Mouse (Mus musculus) heart, embryonic 12.5 days (tissue): ENCODE data around the gene Src. TPM values are rescaled to one million over a fixed set of nuclear protein-coding genes. Genes with fewer than 3 reads are reported as not detected.

Experiments
- ATAC-seq: fragments of 200-750 bp; cut with Nextera tagmentation; 2 replicates; pipeline ENCODE4 v1.8.0; 2017; ENCODE audit warnings: moderate TSS enrichment, moderate library complexity; ENCODE audit not compliant: insufficient number of reproducible peaks, low FRiP score
- H3K27ac ChIP-seq: fragments of 300-500 bp; sonication (generic); 2 replicates; pipeline ENCODE4 v1.5.1; 2016; ENCODE audit warnings: mild to moderate bottlenecking, moderate library complexity; ENCODE audit not compliant: poor library complexity, severe bottlenecking
- H3K27me3 ChIP-seq: fragments of 300-500 bp; sonication (generic); replicated peaks from 2 replicates; pipeline ENCODE4 v1.6.1; 2016; ENCODE audit warnings: mild to moderate bottlenecking, moderate library complexity
- H3K36me3 ChIP-seq: fragments of 300-500 bp; sonication (generic); 2 replicates; pipeline ENCODE4 v1.6.1; 2016; ENCODE audit warnings: mild to moderate bottlenecking, moderate library complexity
- H3K4me1 ChIP-seq: fragments of 300-500 bp; sonication (generic); replicated peaks from 2 replicates; pipeline ENCODE4 v1.6.1; 2016; ENCODE audit warnings: mild to moderate bottlenecking
- H3K4me2 ChIP-seq: fragments of 300-500 bp; sonication (generic); 2 replicates; pipeline ENCODE4 v1.6.1; 2016; ENCODE audit warnings: mild to moderate bottlenecking, moderate library complexity
- H3K4me3 ChIP-seq: fragments of 300-500 bp; sonication (generic); 2 replicates; pipeline ENCODE4 v1.5.1; 2016; ENCODE audit warnings: mild to moderate bottlenecking
- H3K9ac ChIP-seq: fragments of 300-500 bp; sonication (generic); 2 replicates; pipeline ENCODE4 v1.6.1; 2016; ENCODE audit warnings: mild to moderate bottlenecking, moderate library complexity
- H3K9me3 ChIP-seq: fragments of 300-500 bp; sonication (generic); replicated peaks from 2 replicates; pipeline ENCODE4 v1.6.1; 2016; ENCODE audit warnings: mild to moderate bottlenecking, moderate library complexity
- WGBS: fragments of 180-500 bp; shearing (Covaris S2); methylation state at CpG from one replicate; pipeline ENCODE4 v1.1.7; 2016; 5-methylcytosine and 5-hydroxymethylcytosine counted together
- polyA plus RNA-seq: library from polyadenylated mRNA; unstranded; fragments of >200 nt; fragmentation: Nextera tagmentation; extraction: Ambion mirVana; gene quantifications from 2 replicates; pipeline ENCODE4 v1.2.1, GENCODE M21; 2016

The Src gene
- polyA plus RNA-seq, 1 experiment from 2014 or later = 10.9 TPM

DNA sequence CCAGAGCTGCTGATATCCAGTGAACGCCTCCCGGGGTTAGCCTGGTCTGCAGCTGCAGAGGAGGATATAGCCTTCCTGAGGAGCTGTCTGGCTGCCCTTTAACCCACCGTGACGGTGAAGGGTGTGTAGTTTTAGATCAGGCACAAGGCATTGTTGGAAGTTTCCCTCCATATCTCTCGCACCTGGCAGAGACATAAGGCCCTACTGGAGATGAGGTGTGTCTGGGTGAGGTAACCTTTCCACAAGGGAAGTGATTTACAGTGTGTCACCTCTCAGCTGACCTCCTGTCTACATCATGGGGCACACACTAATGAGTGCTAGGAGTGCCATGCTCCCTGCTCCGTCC lies 7.4 kb downstream of the Src start:
- no peak overlapping the region for H3K4me3 ChIP-seq
- H3K36me3 ChIP-seq = no peaks in the 10 kb centered on the region
- peaks cover 70% of the 10 kb centered on the region for H3K4me1 ChIP-seq
- no peak overlapping the region for H3K27ac ChIP-seq
- H3K4me2 ChIP-seq = 0 out of 2 replicates have a peak overlapping the region, but pooled peaks have one; percentile 75
- ATAC-seq = no peak
- no peaks in the 10 kb centered on the region for H3K27me3 ChIP-seq
- WGBS = 74% methylated on average over 6 of the region's 6 CpGs
- no peaks in the 10 kb centered on the region for H3K9me3 ChIP-seq
- no peak overlapping the region for H3K9ac ChIP-seq

- H3K4me1 ChIP-seq = peaks cover 75% of the 10 kb centered on the region
- 69% methylated on average over 6 of the region's 6 CpGs for WGBS
Measured at GRCm38 (mm10) chr2:157426171-157426570, 7.9 kb downstream of the Src start.

DNA sequence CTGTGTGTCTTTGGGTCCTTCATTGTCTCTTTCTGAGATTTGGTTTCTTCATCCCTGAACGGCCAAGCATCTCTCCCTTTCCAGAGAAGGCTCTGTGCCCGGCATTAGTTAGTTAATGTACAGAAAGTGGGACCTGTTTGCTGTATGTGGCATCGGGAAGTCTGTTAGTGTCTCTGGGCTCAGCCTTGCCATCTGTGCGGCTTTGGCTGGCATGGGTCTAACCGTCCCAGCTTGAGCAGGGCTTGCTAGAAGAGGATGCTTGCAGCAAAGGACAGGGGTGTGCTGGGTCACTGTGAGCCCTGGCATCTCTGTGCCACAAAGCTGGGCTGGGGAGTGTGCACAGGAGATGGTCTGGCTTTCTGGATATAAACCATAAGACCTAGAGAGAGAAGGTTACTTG lies 8.9 kb downstream of the Src start:
- Histone ChIP-seq H3K4me3 (no peak overlapping the region), H3K9ac (0 out of 2 replicates have a peak overlapping the region, but pooled peaks have one; percentile 25), H3K27ac (no peak overlapping the region), H3K4me2 (no peak overlapping the region), H3K9me3 (no peaks in the 10 kb centered on the region), H3K4me1 (peaks cover 83% of the 10 kb centered on the region), H3K36me3 (peaks cover 5% of the 10 kb centered on the region; the same call in 1 of the 2 replicates), H3K27me3 (no peaks in the 10 kb centered on the region)
- WGBS = 90% methylated on average over 5 of the region's 5 CpGs
- ATAC-seq = no peak

More at GRCm38 (mm10) chr2:157426171-157426570, 7.9 kb downstream of the Src start:
- Histone ChIP-seq H3K4me2 (no peak overlapping the region), H3K9me3 (no peaks in the 10 kb centered on the region), H3K4me3 (no peak overlapping the region), H3K36me3 (no peaks in the 10 kb centered on the region), H3K9ac (no peak overlapping the region), H3K27me3 (no peaks in the 10 kb centered on the region), H3K27ac (no peak overlapping the region)
- no peak for ATAC-seq

GRCm38 (mm10) chr2:157428351-157429139 lies 10.3 kb downstream of the Src start:
- H3K9me3 ChIP-seq = no peaks in the 10 kb centered on the region
- no peak overlapping the region for H3K9ac ChIP-seq
- no peak overlapping the region for H3K4me3 ChIP-seq
- no peaks in the 10 kb centered on the region for H3K27me3 ChIP-seq
- 67% methylated on average over 13 of the region's 13 CpGs for WGBS
- peaks cover 5% of the 10 kb centered on the region; the same call in 1 of the 2 replicates for H3K36me3 ChIP-seq
- peaks cover 83% of the 10 kb centered on the region for H3K4me1 ChIP-seq
- no peak for ATAC-seq
- H3K4me2 ChIP-seq = no peak overlapping the region
- no peak overlapping the region for H3K27ac ChIP-seq

DNA sequence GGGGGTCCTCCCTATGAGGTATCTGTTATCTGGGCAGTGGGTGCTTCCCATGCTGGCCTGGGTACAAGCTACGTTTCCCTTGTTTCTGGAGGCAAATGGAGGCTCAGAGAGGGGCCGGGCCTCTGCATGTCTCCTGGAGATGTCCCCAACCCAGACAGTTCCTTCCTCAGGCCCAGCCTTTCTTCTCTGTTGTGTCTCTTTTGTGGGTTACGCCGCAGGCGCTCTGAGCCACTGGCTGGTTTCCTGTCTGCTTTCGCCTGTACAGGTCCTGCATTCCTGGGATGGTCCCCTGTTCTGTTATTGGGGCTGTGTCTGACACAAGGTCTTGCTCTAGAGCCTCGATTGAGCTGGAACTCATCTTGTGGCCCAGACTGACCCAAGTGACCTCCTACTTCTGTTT lies 11.5 kb downstream of the Src start:
- Histone ChIP-seq H3K4me2 (no peak overlapping the region), H3K9ac (no peak overlapping the region), H3K9me3 (no peaks in the 10 kb centered on the region), H3K4me1 (peaks cover 91% of the 10 kb centered on the region), H3K27ac (no peak overlapping the region), H3K27me3 (no peaks in the 10 kb centered on the region), H3K36me3 (peaks cover 5% of the 10 kb centered on the region; the same call in 1 of the 2 replicates), H3K4me3 (no peak overlapping the region)
- WGBS = 77% methylated on average over 7 of the region's 7 CpGs
- ATAC-seq = no peak

DNA sequence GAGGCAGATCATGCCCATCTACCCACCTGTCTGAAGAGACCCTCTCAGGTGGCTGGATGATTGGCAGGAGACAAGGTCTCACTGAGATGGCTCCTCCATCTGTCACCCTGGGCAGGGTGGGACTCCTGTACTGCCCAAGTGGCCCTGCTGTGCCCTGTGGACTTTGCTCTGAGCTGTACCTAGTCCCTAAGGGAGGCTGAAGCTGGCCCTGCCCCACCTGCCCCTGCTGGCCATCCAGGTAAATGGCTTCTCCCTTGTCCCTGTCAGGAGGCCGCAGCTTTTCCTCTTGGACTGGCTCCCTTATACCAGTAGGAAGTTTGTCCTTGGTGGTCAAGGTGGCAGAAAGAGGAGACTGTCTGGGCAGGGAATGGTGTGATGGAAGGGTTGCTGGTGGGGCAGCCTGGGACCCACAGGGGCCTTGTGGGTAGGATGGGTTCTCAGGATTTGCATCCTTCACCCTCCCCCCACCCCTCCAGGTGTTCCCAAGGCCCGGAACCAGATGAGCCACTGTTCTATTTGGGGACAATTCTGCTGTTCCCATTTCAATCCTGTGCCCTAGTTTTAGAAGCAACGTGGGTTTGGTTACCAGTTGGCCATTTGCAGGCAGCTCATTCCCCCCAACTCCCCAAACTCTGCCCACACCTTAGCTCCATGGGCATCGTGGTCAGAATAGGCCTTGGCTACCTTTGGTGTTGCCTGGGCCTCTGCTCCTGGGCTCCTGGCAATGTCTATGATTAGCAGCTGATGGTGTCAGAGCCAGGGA lies 12.6 kb downstream of the Src start:
- H3K4me3 ChIP-seq = no peak overlapping the region
- no peak overlapping the region for H3K27ac ChIP-seq
- 70% methylated on average over 4 of the region's 4 CpGs for WGBS
- H3K4me2 ChIP-seq = no peak overlapping the region
- ATAC-seq = no peak
- peaks cover 89% of the 10 kb centered on the region for H3K4me1 ChIP-seq
- no peaks in the 10 kb centered on the region for H3K27me3 ChIP-seq
- no peaks in the 10 kb centered on the region for H3K9me3 ChIP-seq
- H3K9ac ChIP-seq = no peak overlapping the region
- H3K36me3 ChIP-seq = peaks cover 5% of the 10 kb centered on the region; the same call in 1 of the 2 replicates

DNA sequence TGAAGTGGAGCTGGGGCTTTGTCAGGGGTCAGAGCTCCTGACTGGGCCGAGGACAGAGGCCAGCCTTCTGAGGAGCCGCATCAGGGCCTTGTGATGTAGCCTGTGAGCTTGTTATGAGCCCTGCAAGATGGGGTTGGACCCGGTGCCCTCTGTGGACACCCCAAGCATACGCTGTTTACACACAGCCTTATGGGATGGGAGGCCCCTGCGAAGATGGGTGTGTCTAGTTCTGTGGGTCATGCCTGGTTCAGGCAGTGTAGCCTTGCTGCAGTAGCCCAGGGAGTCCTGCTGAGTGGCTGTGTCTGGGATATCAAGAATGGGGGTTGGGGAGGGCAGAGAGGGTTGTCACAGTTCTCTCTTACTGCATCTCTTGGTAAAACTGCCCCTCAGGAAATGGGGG lies 13.7 kb downstream of the Src start:
- 0 out of 2 replicates have a peak overlapping the region, but pooled peaks have one; percentile 7 for H3K9ac ChIP-seq
- H3K4me1 ChIP-seq = peaks cover 87% of the 10 kb centered on the region
- H3K9me3 ChIP-seq = no peaks in the 10 kb centered on the region
- no peak overlapping the region for H3K4me2 ChIP-seq
- no peak overlapping the region for H3K4me3 ChIP-seq
- H3K36me3 ChIP-seq = peaks cover 5% of the 10 kb centered on the region; the same call in 1 of the 2 replicates
- 66% methylated on average over 5 of the region's 5 CpGs for WGBS
- ATAC-seq = no peak
- H3K27ac ChIP-seq = peak overlapping the region; percentile 33; the same call in 1 of the 2 replicates
- no peaks in the 10 kb centered on the region for H3K27me3 ChIP-seq

DNA sequence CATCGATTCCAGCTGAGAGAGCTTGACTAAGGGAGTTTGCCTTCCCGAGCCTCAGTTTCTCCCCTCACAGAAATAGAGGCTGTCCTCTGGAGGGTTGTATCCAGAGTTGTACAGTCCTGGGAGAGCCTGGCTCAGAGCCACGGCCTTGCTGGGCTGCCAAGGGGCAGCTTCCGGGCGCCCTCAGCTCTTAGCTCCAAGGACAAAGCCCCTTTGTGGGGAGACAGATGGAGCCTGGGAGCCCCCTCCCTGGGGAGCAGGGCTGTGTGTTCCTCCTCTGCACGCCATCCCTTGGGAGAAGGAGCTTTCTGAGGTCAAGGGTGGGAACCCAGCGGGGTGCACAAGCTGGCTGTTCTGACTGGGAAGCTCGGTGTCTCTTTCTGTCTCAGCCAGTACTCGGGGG lies 14.2 kb downstream of the Src start:
- Histone ChIP-seq H3K27me3 (no peaks in the 10 kb centered on the region), H3K4me3 (no peak overlapping the region), H3K9me3 (no peaks in the 10 kb centered on the region), H3K27ac (peak overlapping the region; percentile 33; the same call in 1 of the 2 replicates), H3K36me3 (peaks cover 9% of the 10 kb centered on the region; the same call in 1 of the 2 replicates), H3K4me1 (peaks cover 81% of the 10 kb centered on the region), H3K4me2 (no peak overlapping the region), H3K9ac (no peak overlapping the region)
- ATAC-seq = no peak
- WGBS = 71% methylated on average over 9 of the region's 9 CpGs

DNA sequence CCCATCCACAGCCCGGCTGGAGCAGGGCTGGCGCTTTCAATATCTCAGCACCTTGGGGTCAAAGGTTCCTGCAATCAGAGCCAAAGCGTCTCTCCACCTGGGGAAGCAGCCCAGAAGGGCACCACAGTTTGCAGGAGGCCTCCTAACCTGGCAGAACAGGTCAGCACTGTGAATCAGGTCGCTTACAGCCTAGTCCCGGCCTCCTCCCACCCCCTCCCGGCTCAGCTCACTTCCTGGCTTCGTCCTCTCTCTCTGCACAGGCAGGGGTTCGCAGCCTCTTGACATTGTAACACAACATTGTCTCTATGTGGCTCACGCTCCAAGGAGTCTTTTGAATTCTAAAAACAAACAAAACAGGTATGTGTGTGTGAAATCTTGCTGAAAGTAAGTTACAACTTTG lies 15.8 kb downstream of the Src start:
- Histone ChIP-seq H3K4me3 (no peak overlapping the region), H3K4me1 (peaks cover 67% of the 10 kb centered on the region), H3K36me3 (peaks cover 19% of the 10 kb centered on the region; the same call in 1 of the 2 replicates), H3K27ac (peak overlapping the region; percentile 46; the same call in 1 of the 2 replicates), H3K9ac (no peak overlapping the region; the same call in 1 of the 2 replicates), H3K4me2 (no peak overlapping the region), H3K27me3 (no peaks in the 10 kb centered on the region), H3K9me3 (no peaks in the 10 kb centered on the region)
- no peak for ATAC-seq
- 28% methylated on average over 9 of the region's 9 CpGs for WGBS

DNA sequence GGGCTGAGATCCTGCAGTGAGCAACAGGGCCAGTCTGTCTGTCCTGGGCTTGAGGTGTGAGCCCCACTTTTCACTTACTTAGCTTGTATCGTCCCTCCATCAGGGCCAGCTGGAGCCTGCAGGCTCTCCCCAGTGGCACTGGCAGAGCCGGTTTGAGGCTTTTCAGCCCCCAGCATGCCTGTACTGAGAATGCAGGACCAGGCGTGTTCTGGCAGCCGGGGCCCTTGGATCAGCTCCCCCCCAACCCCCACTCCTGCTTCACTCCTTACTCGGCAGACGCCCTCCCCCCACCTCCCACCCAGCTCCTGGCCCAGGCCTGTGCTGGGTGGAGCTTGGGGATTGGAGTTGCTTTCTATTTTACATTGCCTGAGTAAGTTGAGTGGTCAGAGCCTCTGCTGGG lies 16.3 kb downstream of the Src start:
- peak overlapping the region; percentile 25; the same call in 1 of the 2 replicates for H3K9ac ChIP-seq
- 9% methylated on average over 6 of the region's 6 CpGs for WGBS
- peak overlapping the region; percentile 46; the same call in 1 of the 2 replicates for H3K27ac ChIP-seq
- no peaks in the 10 kb centered on the region for H3K9me3 ChIP-seq
- ATAC-seq = peak; percentile 54
- H3K36me3 ChIP-seq = peaks cover 22% of the 10 kb centered on the region; the same call in 1 of the 2 replicates
- H3K4me1 ChIP-seq = peaks cover 62% of the 10 kb centered on the region
- no peak overlapping the region for H3K4me3 ChIP-seq
- peak overlapping the region; percentile 17; the same call in 1 of the 2 replicates for H3K4me2 ChIP-seq
- H3K27me3 ChIP-seq = no peaks in the 10 kb centered on the region

GRCm38 (mm10) chr2:157436496-157436895 lies 18.3 kb downstream of the Src start:
- Histone ChIP-seq H3K4me3 (no peak overlapping the region), H3K27me3 (no peaks in the 10 kb centered on the region), H3K4me1 (peaks cover 49% of the 10 kb centered on the region), H3K9ac (no peak overlapping the region), H3K9me3 (peaks cover 4% of the 10 kb centered on the region; the same call in 1 of the 2 replicates), H3K27ac (no peak overlapping the region), H3K4me2 (no peak overlapping the region), H3K36me3 (peaks cover 38% of the 10 kb centered on the region)
- WGBS = 72% methylated on average over 11 of the region's 11 CpGs
- no peak for ATAC-seq
